Mouse (Mus musculus): ENCODE data around the gene Fam227b. TPM values are rescaled to one million over a fixed set of nuclear protein-coding genes. Genes with fewer than 3 reads are reported as not detected.

The Fam227b gene
- polyA plus RNA-seq, 1 experiment from 2014 or later: not detected

GRCm38 (mm10) chr2:125975808-125976345 is 175.9 kb downstream of the Fam227b start:
- ATAC-seq (ENCODE audit: low FRiP score, low TSS enrichment): no peak
- H3K27me3 ChIP-seq (ENCODE audit: control insufficient read depth, insufficient read depth, low read length): no peaks in the 10 kb centered on the region
- DNase-seq: no peak
- H3K9me3 ChIP-seq (ENCODE audit: control insufficient read depth, low read length): no peaks in the 10 kb centered on the region
- no peak overlapping the region for H3K4me3 ChIP-seq (replicated peaks; ENCODE audit: low read depth, low read length)
- no peak overlapping the region for H3K4me2 ChIP-seq (ENCODE audit: low read length)
- 85% methylated on average over 5 of the region's 5 CpGs for WGBS
- H3K27ac ChIP-seq (replicated peaks; ENCODE audit: low read depth, low read length): no peak overlapping the region
- H3K4me1 ChIP-seq (ENCODE audit: control insufficient read depth, insufficient read depth, low read length): no peaks in the 10 kb centered on the region
- H3K36me3 ChIP-seq (ENCODE audit: control insufficient read depth, insufficient read depth, low read length): no peaks in the 10 kb centered on the region
- H3K9ac ChIP-seq (replicated peaks; ENCODE audit: low read length): no peak overlapping the region

GRCm38 (mm10) chr2:125975206-125975605 is 176.6 kb downstream of the Fam227b start:
- H3K4me2 ChIP-seq (ENCODE audit: low read length): no peak overlapping the region
- DNase-seq: no peak
- 92% methylated on average over 10 of the region's 10 CpGs for WGBS
- H3K4me1 ChIP-seq (ENCODE audit: control insufficient read depth, insufficient read depth, low read length): no peaks in the 10 kb centered on the region
- H3K36me3 ChIP-seq (ENCODE audit: control insufficient read depth, insufficient read depth, low read length): no peaks in the 10 kb centered on the region
- H3K27ac ChIP-seq (replicated peaks; ENCODE audit: low read depth, low read length): no peak overlapping the region
- H3K4me3 ChIP-seq (replicated peaks; ENCODE audit: low read depth, low read length): no peak overlapping the region
- no peaks in the 10 kb centered on the region for H3K9me3 ChIP-seq (ENCODE audit: control insufficient read depth, low read length)
- no peak for ATAC-seq (ENCODE audit: low FRiP score, low TSS enrichment)
- no peaks in the 10 kb centered on the region for H3K27me3 ChIP-seq (ENCODE audit: control insufficient read depth, insufficient read depth, low read length)
- no peak overlapping the region for H3K9ac ChIP-seq (replicated peaks; ENCODE audit: low read length)

- H3K4me2 ChIP-seq (ENCODE audit: low read length): no peak overlapping the region
- H3K27ac ChIP-seq (replicated peaks; ENCODE audit: low read depth, low read length): no peak overlapping the region
- H3K27me3 ChIP-seq (ENCODE audit: control insufficient read depth, insufficient read depth, low read length): no peaks in the 10 kb centered on the region
- DNase-seq (no peak), ATAC-seq (ENCODE audit: low FRiP score, low TSS enrichment) (no peak)
- H3K4me3 ChIP-seq (replicated peaks; ENCODE audit: low read depth, low read length): no peak overlapping the region
- no peak overlapping the region for H3K9ac ChIP-seq (replicated peaks; ENCODE audit: low read length)
- H3K9me3 ChIP-seq (ENCODE audit: control insufficient read depth, low read length): no peaks in the 10 kb centered on the region
- no peaks in the 10 kb centered on the region for H3K36me3 ChIP-seq (ENCODE audit: control insufficient read depth, insufficient read depth, low read length)
- 72% methylated on average over 6 of the region's 6 CpGs for WGBS
- H3K4me1 ChIP-seq (ENCODE audit: control insufficient read depth, insufficient read depth, low read length): no peaks in the 10 kb centered on the region
Observed at GRCm38 (mm10) chr2:125973207-125973606, 178.6 kb downstream of the Fam227b start.

GRCm38 (mm10) chr2:125968811-125969210 is 183.0 kb downstream of the Fam227b start:
- H3K27ac ChIP-seq (replicated peaks; ENCODE audit: low read depth, low read length): no peak overlapping the region
- H3K4me2 ChIP-seq (ENCODE audit: low read length): no peak overlapping the region
- H3K36me3 ChIP-seq (ENCODE audit: control insufficient read depth, insufficient read depth, low read length): no peaks in the 10 kb centered on the region
- 86% methylated on average over 1 of the region's 1 CpGs for WGBS
- ATAC-seq (ENCODE audit: low FRiP score, low TSS enrichment) (no peak), DNase-seq (no peak)
- no peak overlapping the region for H3K9ac ChIP-seq (replicated peaks; ENCODE audit: low read length)
- H3K4me1 ChIP-seq (ENCODE audit: control insufficient read depth, insufficient read depth, low read length): no peaks in the 10 kb centered on the region
- H3K27me3 ChIP-seq (ENCODE audit: control insufficient read depth, insufficient read depth, low read length): no peaks in the 10 kb centered on the region
- H3K4me3 ChIP-seq (replicated peaks; ENCODE audit: low read depth, low read length): no peak overlapping the region
- no peaks in the 10 kb centered on the region for H3K9me3 ChIP-seq (ENCODE audit: control insufficient read depth, low read length)

- Histone ChIP-seq H3K4me2 (ENCODE audit: low read length) (no peak overlapping the region), H3K4me1 (ENCODE audit: control insufficient read depth, insufficient read depth, low read length) (no peaks in the 10 kb centered on the region), H3K27me3 (ENCODE audit: control insufficient read depth, insufficient read depth, low read length) (no peaks in the 10 kb centered on the region), H3K9ac (replicated peaks; ENCODE audit: low read length) (no peak overlapping the region), H3K4me3 (replicated peaks; ENCODE audit: low read depth, low read length) (no peak overlapping the region), H3K27ac (replicated peaks; ENCODE audit: low read depth, low read length) (no peak overlapping the region), H3K36me3 (ENCODE audit: control insufficient read depth, insufficient read depth, low read length) (peaks cover 11% of the 10 kb centered on the region; the same call in 1 of the 2 replicates), H3K9me3 (ENCODE audit: control insufficient read depth, low read length) (no peaks in the 10 kb centered on the region)
- ATAC-seq (ENCODE audit: low FRiP score, low TSS enrichment) (no peak), DNase-seq (no peak)
- 96% methylated on average over 2 of the region's 2 CpGs for WGBS
Observed at GRCm38 (mm10) chr2:125948195-125948594, 203.6 kb downstream of the Fam227b start.

GRCm38 (mm10) chr2:125943301-125943700 is 208.5 kb downstream of the Fam227b start:
- Histone ChIP-seq H3K9ac (replicated peaks; ENCODE audit: low read length) (no peak overlapping the region), H3K36me3 (ENCODE audit: control insufficient read depth, insufficient read depth, low read length) (0 out of 2 replicates have a peak, but pooled peaks cover 3% of the 10 kb centered on the region), H3K4me2 (ENCODE audit: low read length) (no peak overlapping the region), H3K27ac (replicated peaks; ENCODE audit: low read depth, low read length) (no peak overlapping the region), H3K9me3 (ENCODE audit: control insufficient read depth, low read length) (no peaks in the 10 kb centered on the region), H3K27me3 (ENCODE audit: control insufficient read depth, insufficient read depth, low read length) (no peaks in the 10 kb centered on the region), H3K4me3 (replicated peaks; ENCODE audit: low read depth, low read length) (no peak overlapping the region), H3K4me1 (ENCODE audit: control insufficient read depth, insufficient read depth, low read length) (no peaks in the 10 kb centered on the region)
- DNase-seq (no peak), ATAC-seq (ENCODE audit: low FRiP score, low TSS enrichment) (no peak)
- WGBS: 95% methylated on average over 1 of the region's 1 CpGs

GRCm38 (mm10) chr2:125941111-125941785 is 210.6 kb downstream of the Fam227b start:
- WGBS: 79% methylated on average over 6 of the region's 6 CpGs
- no peaks in the 10 kb centered on the region for H3K27me3 ChIP-seq (ENCODE audit: control insufficient read depth, insufficient read depth, low read length)
- no peaks in the 10 kb centered on the region for H3K9me3 ChIP-seq (ENCODE audit: control insufficient read depth, low read length)
- no peak overlapping the region for H3K9ac ChIP-seq (replicated peaks; ENCODE audit: low read length)
- H3K4me1 ChIP-seq (ENCODE audit: control insufficient read depth, insufficient read depth, low read length): no peaks in the 10 kb centered on the region
- H3K27ac ChIP-seq (replicated peaks; ENCODE audit: low read depth, low read length): no peak overlapping the region
- H3K4me2 ChIP-seq (ENCODE audit: low read length): no peak overlapping the region
- DNase-seq (no peak), ATAC-seq (ENCODE audit: low FRiP score, low TSS enrichment) (no peak)
- no peaks in the 10 kb centered on the region for H3K36me3 ChIP-seq (ENCODE audit: control insufficient read depth, insufficient read depth, low read length)
- no peak overlapping the region for H3K4me3 ChIP-seq (replicated peaks; ENCODE audit: low read depth, low read length)

GRCm38 (mm10) chr2:125938993-125939642 is 212.7 kb downstream of the Fam227b start:
- DNase-seq: no peak

GRCm38 (mm10) chr2:125936396-125936795 is 215.4 kb downstream of the Fam227b start:
- Histone ChIP-seq H3K27me3 (ENCODE audit: control insufficient read depth, insufficient read depth, low read length) (no peaks in the 10 kb centered on the region), H3K9ac (replicated peaks; ENCODE audit: low read length) (no peak overlapping the region), H3K4me3 (replicated peaks; ENCODE audit: low read depth, low read length) (no peak overlapping the region), H3K4me1 (ENCODE audit: control insufficient read depth, insufficient read depth, low read length) (no peaks in the 10 kb centered on the region), H3K36me3 (ENCODE audit: control insufficient read depth, insufficient read depth, low read length) (peaks cover under 1% of the 10 kb centered on the region), H3K4me2 (ENCODE audit: low read length) (no peak overlapping the region), H3K9me3 (ENCODE audit: control insufficient read depth, low read length) (no peaks in the 10 kb centered on the region), H3K27ac (replicated peaks; ENCODE audit: low read depth, low read length) (no peak overlapping the region)
- no peak for ATAC-seq (ENCODE audit: low FRiP score, low TSS enrichment)
- 54% methylated on average over 5 of the region's 5 CpGs for WGBS
- DNase-seq: no peak

More at GRCm38 (mm10) chr2:125938993-125939642, 212.7 kb downstream of the Fam227b start:
- H3K9ac ChIP-seq (replicated peaks; ENCODE audit: low read length): no peak overlapping the region
- no peak overlapping the region for H3K4me2 ChIP-seq (ENCODE audit: low read length)
- no peak overlapping the region for H3K27ac ChIP-seq (replicated peaks; ENCODE audit: low read depth, low read length)
- H3K9me3 ChIP-seq (ENCODE audit: control insufficient read depth, low read length): no peaks in the 10 kb centered on the region
- ATAC-seq (ENCODE audit: low FRiP score, low TSS enrichment): no peak
- H3K27me3 ChIP-seq (ENCODE audit: control insufficient read depth, insufficient read depth, low read length): no peaks in the 10 kb centered on the region
- H3K4me3 ChIP-seq (replicated peaks; ENCODE audit: low read depth, low read length): no peak overlapping the region
- H3K4me1 ChIP-seq (ENCODE audit: control insufficient read depth, insufficient read depth, low read length): no peaks in the 10 kb centered on the region
- no peaks in the 10 kb centered on the region for H3K36me3 ChIP-seq (ENCODE audit: control insufficient read depth, insufficient read depth, low read length)
- 86% methylated on average over 6 of the region's 6 CpGs for WGBS

Measured in midbrain, embryonic 14.5 days (tissue).